Mouse (Mus musculus) spleen, adult 2 months (tissue): Measurements from ENCODE around the gene Rnf40. TPM values are rescaled to one million over a fixed set of nuclear protein-coding genes. Genes with fewer than 3 reads are reported as not detected.
A peak's percentile ranks its signal among the peaks of the same experiment; 100 is the strongest.

Source experiments
- DNase-seq, 2 experiments: peaks; one replicate each; pipeline versions ENCODE4 v3.0.0 to v3.0.0-alpha.2; 2012 to 2021; ENCODE audit warnings: low spot score in 2 of 2, low read depth in 1 of 2
- H3K27ac ChIP-seq: fragments of 200-500 bp; 2 replicates; pipeline ENCODE4 v1.5.1; 2012; ENCODE audit warnings: low read length, inconsistent platforms; ENCODE audit not compliant: insufficient read depth
- H3K27me3 ChIP-seq: fragments of 200-500 bp; 2 replicates; pipeline ENCODE4 v1.6.1; 2012; ENCODE audit warnings: mild to moderate bottlenecking, moderate library complexity, low read length, inconsistent platforms; ENCODE audit not compliant: control insufficient read depth, insufficient read depth
- H3K36me3 ChIP-seq: fragments of 200-500 bp; 2 replicates; pipeline ENCODE4 v1.6.1; 2012; ENCODE audit warnings: mild to moderate bottlenecking, low read length, inconsistent platforms; ENCODE audit not compliant: control insufficient read depth, insufficient read depth
- H3K4me1 ChIP-seq: fragments of 200-500 bp; 2 replicates; pipeline ENCODE4 v1.6.1; 2011; ENCODE audit warnings: inconsistent platforms; ENCODE audit not compliant: control insufficient read depth, insufficient read depth, insufficient read length
- H3K4me3 ChIP-seq: fragments of 200-500 bp; 2 replicates; pipeline ENCODE4 v1.5.1; 2011; ENCODE audit warnings: mild to moderate bottlenecking, inconsistent platforms; ENCODE audit not compliant: insufficient read depth, insufficient read length; ENCODE audit errors: extremely low read depth
- CTCF ChIP-seq: fragments of 200-500 bp; IDR thresholded peaks from 2 replicates; pipeline ENCODE4 v1.5.1; 2011; ENCODE audit warnings: mild to moderate bottlenecking, inconsistent platforms; ENCODE audit not compliant: insufficient read depth, insufficient read length, insufficient replicate concordance; ENCODE audit errors: extremely low read depth
- POLR2A ChIP-seq: fragments of 200-500 bp; IDR thresholded peaks from 2 replicates; pipeline ENCODE4 v1.6.1; 2011; ENCODE audit warnings: low read depth, low read length, inconsistent platforms
- WGBS: fragments of 180-500 bp; shearing (Covaris S2); methylation state at CpG from one replicate; pipeline ENCODE4 v1.1.7; 2018; 5-methylcytosine and 5-hydroxymethylcytosine counted together
- polyA plus RNA-seq: library from polyadenylated mRNA; depleted of rRNA; stranded (reverse); fragments of >200 nt; gene quantifications from 2 replicates; pipeline ENCODE4 v1.2.3, GENCODE M21; 2012

The Rnf40 gene
- polyA plus RNA-seq, 1 experiment, result 25.8 TPM

DNA sequence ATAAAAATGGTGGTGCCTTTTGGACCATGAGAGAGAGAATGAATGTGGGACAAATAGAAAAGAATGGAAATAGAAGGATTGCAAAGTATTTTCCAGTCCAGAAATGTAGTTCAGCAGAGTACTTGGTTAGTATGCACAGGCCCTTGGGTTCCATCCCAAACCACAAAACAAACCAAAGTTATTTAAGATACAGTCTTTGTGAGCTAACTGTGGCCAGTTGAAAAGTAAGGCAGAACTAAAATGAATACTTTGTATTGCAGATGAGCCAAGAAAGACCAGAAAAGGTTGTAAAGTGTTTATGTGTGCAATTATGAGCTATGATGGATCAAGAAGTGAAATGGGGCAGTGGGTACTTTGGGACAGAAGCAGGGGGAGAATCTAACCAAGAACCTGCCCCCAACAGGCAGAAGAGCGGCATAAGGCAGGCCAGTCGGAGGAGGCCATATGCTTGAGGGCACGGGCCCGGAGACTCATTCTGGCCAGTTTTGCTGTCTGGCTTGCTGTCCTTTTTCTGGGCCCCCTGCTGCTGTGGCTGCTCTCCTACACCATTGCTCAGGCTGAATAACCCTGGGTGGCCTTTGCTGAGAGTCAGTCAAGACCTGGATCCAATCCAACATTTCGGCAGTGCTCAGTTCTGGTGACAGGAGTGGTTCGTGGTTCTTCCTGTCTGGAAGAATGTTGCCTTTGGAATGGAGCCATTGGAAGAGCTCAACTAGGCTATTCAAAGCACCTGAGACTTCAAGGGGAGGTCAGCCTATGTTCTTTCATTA is 24.0 kb upstream of the Rnf40 start:
- WGBS, result 89% methylated on average over 6 of the region's 6 CpGs
- H3K27ac ChIP-seq, result no peak overlapping the region
- H3K4me3 ChIP-seq, result no peak overlapping the region
- peaks cover 26% of the 10 kb centered on the region for H3K36me3 ChIP-seq
- TF ChIP-seq CTCF (no peak), POLR2A (no peak)
- H3K27me3 ChIP-seq, result no peaks in the 10 kb centered on the region
- H3K4me1 ChIP-seq, result no peaks in the 10 kb centered on the region
- no peak for DNase-seq

DNA sequence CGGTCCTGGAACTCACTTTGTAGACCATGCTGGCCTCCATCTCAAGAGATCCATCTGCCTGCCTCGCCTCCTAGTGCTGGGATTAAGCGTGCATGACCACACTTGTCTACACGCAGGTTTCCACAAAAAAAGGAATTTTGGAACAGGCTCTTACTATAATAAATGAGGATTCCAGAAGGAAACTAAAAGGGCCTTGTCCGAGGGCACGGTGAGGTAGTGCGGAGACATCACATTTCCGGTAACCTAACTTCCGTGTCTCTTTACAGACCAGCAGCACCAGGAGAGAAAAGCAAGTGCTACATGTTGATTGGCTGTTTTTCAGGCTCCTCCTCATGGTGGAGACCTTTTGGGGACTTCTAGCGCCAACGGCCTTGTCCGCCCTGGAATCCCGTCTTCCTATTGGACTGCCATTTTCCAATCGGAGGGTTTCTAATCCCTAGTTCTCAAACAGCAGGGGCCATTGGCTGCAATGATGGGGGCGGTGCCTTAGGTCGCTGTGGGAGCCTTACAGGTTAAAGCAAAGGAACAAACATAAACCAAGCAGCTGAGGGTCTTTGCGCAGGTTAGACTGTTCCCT is 15.6 kb upstream of the Rnf40 start, which contains the start of gene Phkg2:
Gene Phkg2, plus strand, starts transcription at position 446 of the 577 bp plus-strand sequence.
- TF ChIP-seq CTCF (no peak), POLR2A (peak; percentile 91)
- Histone ChIP-seq H3K27ac (peak within 1 kb of the TSS; percentile 79), H3K4me3 (peak within 1 kb of the TSS; percentile 77), H3K27me3 (no peaks in the 10 kb centered on the region), H3K36me3 (peaks cover 8% of the 10 kb centered on the region), H3K4me1 (peaks cover 6% of the 10 kb centered on the region)
- WGBS, result under 1% methylated on average over 17 of the region's 17 CpGs
- peak; percentile 90 to 97 for DNase-seq

DNA sequence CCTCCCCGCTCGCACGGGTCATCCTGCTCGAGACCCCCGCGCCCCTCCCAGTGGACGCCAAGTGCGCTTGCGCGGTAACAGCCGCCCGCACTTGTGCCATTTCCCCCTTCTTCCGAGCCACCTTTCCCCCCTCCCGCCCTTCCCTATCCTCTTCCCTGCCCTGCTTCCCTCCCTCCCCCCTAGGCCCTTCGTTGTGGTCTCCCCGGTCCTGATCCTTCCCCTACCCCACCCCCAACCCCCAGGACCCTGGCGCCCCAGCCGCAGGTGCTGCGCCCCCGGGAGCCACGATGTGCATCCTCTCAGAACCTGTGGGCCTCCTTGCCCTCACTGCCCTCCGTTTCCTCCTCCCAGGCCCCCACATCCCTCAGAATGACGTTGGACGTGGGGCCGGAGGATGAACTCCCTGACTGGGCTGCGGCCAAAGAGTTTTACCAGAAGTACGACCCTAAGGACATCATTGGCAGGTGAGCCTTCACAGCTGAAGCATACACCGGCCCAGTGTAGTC is 15.0 kb upstream of the Rnf40 start:
- no peak for TF ChIP-seq CTCF
- TF ChIP-seq POLR2A, result no peak
- H3K4me3 ChIP-seq, result peak overlapping the region; percentile 77
- H3K27me3 ChIP-seq, result no peaks in the 10 kb centered on the region
- H3K27ac ChIP-seq, result peak overlapping the region; percentile 68
- peaks cover 6% of the 10 kb centered on the region for H3K4me1 ChIP-seq
- peaks cover 11% of the 10 kb centered on the region for H3K36me3 ChIP-seq
- 2% methylated on average over 19 of the region's 28 CpGs for WGBS
- no peak for DNase-seq

GRCm38 (mm10) chr7:127574115-127574514 is 14.5 kb upstream of the Rnf40 start:
- TF ChIP-seq CTCF, result no peak
- TF ChIP-seq POLR2A, result no peak
- Histone ChIP-seq H3K27me3 (no peaks in the 10 kb centered on the region), H3K27ac (no peak overlapping the region; the same call in 1 of the 2 replicates), H3K4me3 (peak overlapping the region; percentile 77), H3K36me3 (peaks cover 11% of the 10 kb centered on the region), H3K4me1 (peaks cover 6% of the 10 kb centered on the region)
- 10% methylated on average over 7 of the region's 7 CpGs for WGBS
- no peak for DNase-seq

- 96% methylated on average over 6 of the region's 6 CpGs for WGBS
- H3K4me3 ChIP-seq, result no peak overlapping the region
- DNase-seq, result no peak
- H3K27ac ChIP-seq, result no peak overlapping the region
- no peak for TF ChIP-seq POLR2A
- TF ChIP-seq CTCF, result no peak
- no peaks in the 10 kb centered on the region; the same call in 1 of the 2 replicates for H3K4me1 ChIP-seq
- H3K27me3 ChIP-seq, result no peaks in the 10 kb centered on the region
- H3K36me3 ChIP-seq, result peaks cover 29% of the 10 kb centered on the region
Observed at GRCm38 (mm10) chr7:127583260-127583659, 5.3 kb upstream of the Rnf40 start.

GRCm38 (mm10) chr7:127585031-127585430 is 3.5 kb upstream of the Rnf40 start:
- H3K27ac ChIP-seq, result no peak overlapping the region
- DNase-seq, result no peak
- no peak for TF ChIP-seq POLR2A
- no peak for TF ChIP-seq CTCF
- no peaks in the 10 kb centered on the region for H3K27me3 ChIP-seq
- H3K36me3 ChIP-seq, result peaks cover 21% of the 10 kb centered on the region
- H3K4me3 ChIP-seq, result no peak overlapping the region
- 70% methylated on average over 7 of the region's 7 CpGs for WGBS
- peaks cover 5% of the 10 kb centered on the region; the same call in 1 of the 2 replicates for H3K4me1 ChIP-seq

DNA sequence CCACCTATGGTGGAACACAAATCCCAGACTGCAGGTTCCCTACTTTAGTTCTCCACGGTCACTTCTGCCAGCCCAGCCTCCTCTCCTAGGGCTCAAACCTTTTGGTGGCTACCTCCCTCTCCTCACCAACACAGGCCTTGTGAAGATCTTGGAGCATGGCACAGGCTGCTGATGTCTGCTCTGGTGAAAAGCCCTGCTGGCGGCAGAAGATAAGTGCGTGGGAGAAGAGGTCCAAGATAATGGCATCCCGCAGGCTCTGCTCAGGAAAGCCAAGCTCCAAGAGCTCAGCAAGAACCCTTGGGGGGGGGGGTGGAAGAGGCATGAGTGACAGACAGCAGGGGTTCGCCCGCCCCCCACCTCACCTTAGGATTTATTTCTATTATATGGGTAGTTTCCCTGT is 2.4 kb upstream of the Rnf40 start:
- H3K36me3 ChIP-seq, result peaks cover 24% of the 10 kb centered on the region
- H3K4me1 ChIP-seq, result peaks cover 5% of the 10 kb centered on the region; the same call in 1 of the 2 replicates
- TF ChIP-seq POLR2A (no peak), CTCF (no peak)
- WGBS, result 83% methylated on average over 6 of the region's 6 CpGs
- no peak overlapping the region for H3K4me3 ChIP-seq
- DNase-seq, result no peak
- no peaks in the 10 kb centered on the region for H3K27me3 ChIP-seq
- no peak overlapping the region for H3K27ac ChIP-seq
